Mouse (Mus musculus) liver (tissue): ENCODE measurements around the gene Smyd3.

ENCODE experiments used
- DNase-seq: peaks from one replicate; pipeline ENCODE4 v3.0.0-alpha.2; 2020; ENCODE audit warnings: mixed read lengths

Gene Smyd3

GRCm38 (mm10) chr1:179516941-179517712 lies 714 bp downstream of the Smyd3 start:
- peak; percentile 55 for DNase-seq

GRCm38 (mm10) chr1:179511895-179512294 lies 5.9 kb downstream of the Smyd3 start:
- no peak for DNase-seq

GRCm38 (mm10) chr1:179510546-179511340 lies 7.1 kb downstream of the Smyd3 start:
- no peak for DNase-seq

- DNase-seq, result peak; percentile 48
Measured at GRCm38 (mm10) chr1:179506530-179507315, 11.1 kb downstream of the Smyd3 start.

- DNase-seq, result no peak
Measured at GRCm38 (mm10) chr1:179502565-179502964, 15.3 kb downstream of the Smyd3 start.

GRCm38 (mm10) chr1:179499257-179499656 lies 18.6 kb downstream of the Smyd3 start:
- no peak for DNase-seq

- DNase-seq, result no peak
Measured at GRCm38 (mm10) chr1:179492908-179493307, 24.9 kb downstream of the Smyd3 start.

- DNase-seq, result no peak
Measured at GRCm38 (mm10) chr1:179488520-179488919, 29.3 kb downstream of the Smyd3 start.

GRCm38 (mm10) chr1:179487990-179488389 lies 29.9 kb downstream of the Smyd3 start:
- no peak for DNase-seq

- no peak for DNase-seq
Measured at GRCm38 (mm10) chr1:179487238-179487637, 30.6 kb downstream of the Smyd3 start.

- no peak for DNase-seq
Measured at GRCm38 (mm10) chr1:179485784-179486540, 31.9 kb downstream of the Smyd3 start.

GRCm38 (mm10) chr1:179480862-179481261 lies 37.0 kb downstream of the Smyd3 start:
- DNase-seq, result no peak

GRCm38 (mm10) chr1:179477157-179477902 lies 40.5 kb downstream of the Smyd3 start:
- DNase-seq, result peak; percentile 47

- no peak for DNase-seq
Measured at GRCm38 (mm10) chr1:179476461-179477156, 41.2 kb downstream of the Smyd3 start.

- DNase-seq, result no peak
Measured at GRCm38 (mm10) chr1:179474776-179475175, 43.1 kb downstream of the Smyd3 start.

- DNase-seq, result no peak
Measured at GRCm38 (mm10) chr1:179473920-179474643, 43.8 kb downstream of the Smyd3 start.

GRCm38 (mm10) chr1:179467970-179468369 lies 49.9 kb downstream of the Smyd3 start:
- DNase-seq, result no peak

- no peak for DNase-seq
Measured at GRCm38 (mm10) chr1:179462376-179462775, 55.5 kb downstream of the Smyd3 start.

- no peak for DNase-seq
Measured at GRCm38 (mm10) chr1:179461019-179461814, 56.6 kb downstream of the Smyd3 start.
